Mouse (Mus musculus) gastrocnemius, postnatal 25 days (tissue): Measurements from ENCODE around the gene Gm38392. TPM values are rescaled to one million over a fixed set of nuclear protein-coding genes. Genes with fewer than 3 reads are reported as not detected.

Source experiments
- DNase-seq: peaks from one replicate; pipeline ENCODE4 v3.0.0; 2022
- total RNA-seq, 2 experiments: library from RNA; stranded (reverse); gene quantifications; 1 replicate in 1 of 2; 2 replicates in 1 of 2; pipeline ENCODE4 v1.2.3; 2021

The Gm38392 gene
- total RNA-seq, 2 experiments from 2014 or later, result 0.51 to 0.69 TPM

GRCm38 (mm10) chr3:88235216-88235615 is 51.8 kb downstream of the Gm38392 start:
- no peak for DNase-seq

- DNase-seq, result no peak
Observed at GRCm38 (mm10) chr3:88234041-88234440, 53.0 kb downstream of the Gm38392 start.

GRCm38 (mm10) chr3:88232851-88233649 is 54.0 kb downstream of the Gm38392 start:
- no peak for DNase-seq

GRCm38 (mm10) chr3:88232301-88232702 is 54.7 kb downstream of the Gm38392 start:
- no peak for DNase-seq

- no peak for DNase-seq
Observed at GRCm38 (mm10) chr3:88231061-88231641, 55.9 kb downstream of the Gm38392 start.

GRCm38 (mm10) chr3:88230262-88231047 is 56.6 kb downstream of the Gm38392 start:
- no peak for DNase-seq

GRCm38 (mm10) chr3:88229526-88229925 is 57.5 kb downstream of the Gm38392 start:
- no peak for DNase-seq

GRCm38 (mm10) chr3:88228906-88229305 is 58.1 kb downstream of the Gm38392 start:
- DNase-seq, result peak; percentile 22

GRCm38 (mm10) chr3:88227976-88228375 is 59.0 kb downstream of the Gm38392 start:
- no peak for DNase-seq

GRCm38 (mm10) chr3:88227260-88227659 is 59.8 kb downstream of the Gm38392 start:
- no peak for DNase-seq

GRCm38 (mm10) chr3:88226101-88226845 is 60.7 kb downstream of the Gm38392 start:
- no peak for DNase-seq

- DNase-seq, result no peak
Observed at GRCm38 (mm10) chr3:88224929-88225328, 62.1 kb downstream of the Gm38392 start.

- no peak for DNase-seq
Observed at GRCm38 (mm10) chr3:88222446-88222845, 64.6 kb downstream of the Gm38392 start.

GRCm38 (mm10) chr3:88221519-88222390 is 65.3 kb downstream of the Gm38392 start:
- no peak for DNase-seq

GRCm38 (mm10) chr3:88220842-88221241 is 66.2 kb downstream of the Gm38392 start:
- DNase-seq, result peak; percentile 30

- no peak for DNase-seq
Observed at GRCm38 (mm10) chr3:88219940-88220339, 67.1 kb downstream of the Gm38392 start.

GRCm38 (mm10) chr3:88217679-88218078 is 69.3 kb downstream of the Gm38392 start:
- no peak for DNase-seq

- DNase-seq, result no peak
Observed at GRCm38 (mm10) chr3:88216534-88217326, 70.3 kb downstream of the Gm38392 start.

- no peak for DNase-seq
Observed at GRCm38 (mm10) chr3:88216116-88216515, 70.9 kb downstream of the Gm38392 start.

- no peak for DNase-seq
Observed at GRCm38 (mm10) chr3:88215553-88216004, 71.4 kb downstream of the Gm38392 start.
